ENCODE assay signal across 8 mouse cellular contexts in the genomic region with DNA sequence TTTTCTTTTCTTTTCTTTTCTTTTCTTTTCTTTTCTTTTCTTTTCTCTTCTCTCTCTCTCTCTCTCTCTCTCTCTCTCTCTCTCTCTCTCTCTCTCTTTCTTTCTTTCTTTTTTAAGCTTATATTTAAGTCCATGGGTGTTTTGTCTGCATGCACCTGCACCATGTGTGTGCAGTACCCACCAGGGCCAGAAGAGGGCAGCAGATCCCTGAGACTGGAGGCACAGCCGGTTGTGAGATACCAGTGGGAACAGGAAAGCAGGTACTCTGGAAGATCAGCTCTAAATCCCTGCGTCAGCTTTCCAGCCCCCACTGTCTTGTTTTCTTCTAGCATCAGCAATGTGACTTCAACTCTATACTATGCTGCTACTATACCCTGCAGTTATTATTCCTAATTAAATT. TPM values are rescaled to one million over a fixed set of nuclear protein-coding genes. Genes with fewer than 3 reads are reported as not detected.
DNase-seq lines count a peak whose midpoint lies in the region; ATAC-seq and TF ChIP-seq lines count a peak whose summit lies in the region.

No protein-coding gene starts in this region.

- no peak overlapping the region for H3K9ac ChIP-seq in kidney, embryonic 16.5 days (replicated peaks; ENCODE audit: low read length)
- no peak overlapping the region for H3K9ac ChIP-seq in embryonic facial prominence, embryonic 14.5 days (ENCODE audit: low read depth, low read length)

- peak; percentile 86 for DNase-seq in CD4-positive, CD25-positive, alpha-beta regulatory T cell, adult 2 months (ENCODE audit: low read depth, low spot score)
- DNase-seq in kidney, adult 2 months: peak; percentile 70
- peak; percentile 47 for DNase-seq in MN1 (ENCODE audit: low spot score)
- peak; percentile 35 for DNase-seq in embryonic facial prominence, embryonic 14.5 days (ENCODE audit: low spot score)
- peak; percentile 79 for DNase-seq in lung, postnatal 10 days
- peak; percentile 91 for DNase-seq in testis, postnatal 10 days (ENCODE audit: low spot score)

- H3K36me3 ChIP-seq in kidney, adult 2 months (ENCODE audit: control insufficient read depth, insufficient read depth, low read length): no peaks in the 10 kb centered on the region
- peaks cover 10% of the 10 kb centered on the region for H3K36me3 ChIP-seq in kidney, embryonic 16.5 days (ENCODE audit: insufficient read depth, low read length)
- 0 out of 2 replicates have a peak, but pooled peaks cover 3% of the 10 kb centered on the region for H3K36me3 ChIP-seq in embryonic facial prominence, embryonic 14.5 days (ENCODE audit: control insufficient read depth, insufficient read depth, low read length)

- peaks cover 6% of the 10 kb centered on the region for H3K9me3 ChIP-seq in kidney, embryonic 16.5 days (ENCODE audit: low read length)
- H3K9me3 ChIP-seq in embryonic facial prominence, embryonic 14.5 days (ENCODE audit: control insufficient read depth, low read length): 0 out of 2 replicates have a peak, but pooled peaks cover 5% of the 10 kb centered on the region

- H3K27ac ChIP-seq in kidney, adult 2 months (ENCODE audit: insufficient read depth, low read depth, low read length): no peak overlapping the region
- no peak overlapping the region for H3K27ac ChIP-seq in kidney, embryonic 16.5 days (ENCODE audit: low read length)
- H3K27ac ChIP-seq in embryonic facial prominence, embryonic 14.5 days (replicated peaks; ENCODE audit: low read depth, low read length): no peak overlapping the region

- no peaks in the 10 kb centered on the region for H3K27me3 ChIP-seq in kidney, adult 2 months (replicated peaks; ENCODE audit: control insufficient read depth, insufficient read depth, low read length)
- no peaks in the 10 kb centered on the region for H3K27me3 ChIP-seq in kidney, embryonic 16.5 days (ENCODE audit: insufficient read depth, low read length)
- H3K27me3 ChIP-seq in embryonic facial prominence, embryonic 14.5 days (replicated peaks; ENCODE audit: control insufficient read depth, insufficient read depth, low read length): no peaks in the 10 kb centered on the region

- TF ChIP-seq POLR2A in kidney, adult 2 months (IDR thresholded peaks at IDR 0.05; ENCODE audit: low read depth, low read length): no peak

- no peak overlapping the region for H3K4me3 ChIP-seq in kidney, adult 2 months (ENCODE audit: insufficient read depth, low read depth, low read length)
- H3K4me3 ChIP-seq in kidney, embryonic 16.5 days (ENCODE audit: low read length): no peak overlapping the region
- no peak overlapping the region for H3K4me3 ChIP-seq in embryonic facial prominence, embryonic 14.5 days (ENCODE audit: low read depth, low read length)

- no peak for ATAC-seq in CD4-positive, CD25-positive, alpha-beta regulatory T cell, adult 4 months
- no peak for ATAC-seq in kidney, embryonic 16.5 days (ENCODE audit: low FRiP score, low TSS enrichment)
- no peak for ATAC-seq in embryonic facial prominence, embryonic 14.5 days (ENCODE audit: low read depth)

- H3K4me1 ChIP-seq in kidney, adult 2 months (ENCODE audit: control insufficient read depth, insufficient read depth, low read length): peaks cover 7% of the 10 kb centered on the region; the same call in 1 of the 2 replicates
- H3K4me1 ChIP-seq in kidney, embryonic 16.5 days (ENCODE audit: insufficient read depth, low read length): peaks cover 19% of the 10 kb centered on the region
- H3K4me1 ChIP-seq in embryonic facial prominence, embryonic 14.5 days (ENCODE audit: control insufficient read depth, insufficient read depth, low read length): peaks cover 9% of the 10 kb centered on the region

- H3K4me2 ChIP-seq in kidney, embryonic 16.5 days (replicated peaks; ENCODE audit: low read depth, low read length): no peak overlapping the region
- H3K4me2 ChIP-seq in embryonic facial prominence, embryonic 14.5 days (ENCODE audit: low read depth, low read length): no peak overlapping the region

- peak; percentile 90 for TF ChIP-seq CTCF in kidney, adult 2 months (conservative IDR thresholded peaks at IDR 0.05; ENCODE audit: insufficient read depth, insufficient read length, low read depth, low read length)

- 49% methylated on average over 2 of the region's 2 CpGs for WGBS in kidney, adult 2 months
- WGBS in kidney, embryonic 16.5 days: 37% methylated on average over 2 of the region's 2 CpGs
- 33% methylated on average over 2 of the region's 2 CpGs for WGBS in embryonic facial prominence, embryonic 14.5 days

RNA-seq across cellular contexts. Expression of a gene that starts 34.5 kb away (rescaled TPM):
- polyA plus RNA-seq in CD4-positive, CD25-positive, alpha-beta regulatory T cell, adult 4 months (2017; shearing (Covaris generic)): 10 to 100 TPM; 40.6 to 50.3 TPM
- 29.2 and 31.7 TPM in 2 replicates for polyA plus RNA-seq in kidney, adult 2 months (2012; rRNA removed)
- 51.8 and 53.2 TPM in 2 replicates for polyA plus RNA-seq in kidney, embryonic 16.5 days (2015; fragmentation: Nextera tagmentation; extraction: Ambion mirVana)
- polyA plus RNA-seq in embryonic facial prominence, embryonic 14.5 days (2014; fragmentation: Nextera tagmentation; extraction: Ambion mirVana): 32.4 and 32.7 TPM in 2 replicates

RNA-seq across cellular contexts. Expression of a gene that starts 54.1 kb away (rescaled TPM):
- polyA plus RNA-seq in CD4-positive, CD25-positive, alpha-beta regulatory T cell, adult 4 months (2017; shearing (Covaris generic)): 1 to 10 TPM; 3.0 to 7.1 TPM
- polyA plus RNA-seq in kidney, adult 2 months (2012; rRNA removed): 0.74 and 0.98 TPM in 2 replicates
- polyA plus RNA-seq in kidney, embryonic 16.5 days (2015; fragmentation: Nextera tagmentation; extraction: Ambion mirVana): 31.0 and 33.1 TPM in 2 replicates
- 18.9 and 19.6 TPM in 2 replicates for polyA plus RNA-seq in embryonic facial prominence, embryonic 14.5 days (2014; fragmentation: Nextera tagmentation; extraction: Ambion mirVana)

Comparison
In these comparisons a context has a peak if more than half of its experiments do, and no peak if none do; other contexts are left out.
1. DNase-seq: peak in every context shown above with its lines; median percentile 91 in testis, postnatal 10 days; 86 in CD4-positive, CD25-positive, alpha-beta regulatory T cell, adult 2 months; 79 in lung, postnatal 10 days; 70 in kidney, adult 2 months; 47 in MN1; 35 in embryonic facial prominence, embryonic 14.5 days.